Mouse (Mus musculus): ENCODE results near the gene Frmd8.

Frmd8 gene

DNA sequence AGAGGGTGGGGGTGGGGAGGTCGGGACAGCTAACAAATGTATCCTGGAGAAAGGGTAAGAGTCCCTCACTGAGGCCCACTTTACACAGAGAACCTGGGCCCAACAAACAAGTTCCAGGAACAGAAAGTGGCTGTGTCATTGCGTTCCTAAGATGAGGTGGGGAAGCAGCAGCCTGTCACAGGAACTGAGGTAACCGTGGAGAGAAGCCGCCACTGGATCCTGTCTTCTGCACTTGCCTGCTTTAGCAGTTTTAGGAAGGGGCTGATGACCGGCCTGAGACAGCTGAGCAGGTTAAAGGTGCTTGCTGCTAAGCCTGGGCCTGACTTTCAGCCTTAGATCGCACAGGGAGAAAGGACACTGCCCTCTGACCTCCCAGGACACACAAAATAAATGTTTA lies 68.3 kb downstream of the Frmd8 start:
- DNase-seq (ENCODE audit: low spot score) = no peak

DNA sequence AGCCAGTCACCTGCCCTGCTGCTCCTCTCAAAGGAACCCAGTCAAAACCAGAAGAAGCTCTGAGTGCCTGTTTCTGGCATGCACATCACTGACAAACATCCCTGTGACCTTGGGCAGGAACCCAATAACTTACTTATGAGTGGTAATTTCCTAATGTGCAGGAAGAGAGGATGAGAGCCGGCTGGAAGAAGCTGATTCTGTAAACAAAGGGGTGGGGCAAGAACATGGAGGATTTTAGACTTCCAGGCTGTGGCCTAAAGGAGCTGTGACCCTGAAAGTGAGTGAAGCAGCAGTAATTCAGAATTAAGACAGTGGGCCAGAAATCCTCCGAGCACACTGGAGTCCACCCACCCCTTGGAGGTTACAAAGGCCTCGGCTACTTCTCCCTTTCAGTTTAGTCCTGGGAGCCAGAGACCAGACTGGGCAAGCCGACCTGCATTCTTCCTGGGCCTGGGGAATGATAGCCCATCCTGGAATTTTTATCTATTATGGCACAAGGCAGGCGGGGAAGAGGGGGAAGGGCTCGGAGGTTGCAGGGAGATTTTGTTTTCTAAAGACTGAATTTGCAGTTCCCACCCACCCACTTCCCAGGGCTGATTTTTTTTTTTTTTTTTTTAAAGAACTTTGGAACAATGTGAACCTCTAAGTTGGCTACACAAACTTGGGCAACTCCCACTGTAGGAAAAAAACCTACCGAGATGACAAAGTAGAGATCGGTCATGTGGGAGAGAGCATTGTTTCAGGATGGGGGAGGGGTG lies 68.8 kb downstream of the Frmd8 start:
- DNase-seq (ENCODE audit: low spot score) = peak; percentile 72

DNA sequence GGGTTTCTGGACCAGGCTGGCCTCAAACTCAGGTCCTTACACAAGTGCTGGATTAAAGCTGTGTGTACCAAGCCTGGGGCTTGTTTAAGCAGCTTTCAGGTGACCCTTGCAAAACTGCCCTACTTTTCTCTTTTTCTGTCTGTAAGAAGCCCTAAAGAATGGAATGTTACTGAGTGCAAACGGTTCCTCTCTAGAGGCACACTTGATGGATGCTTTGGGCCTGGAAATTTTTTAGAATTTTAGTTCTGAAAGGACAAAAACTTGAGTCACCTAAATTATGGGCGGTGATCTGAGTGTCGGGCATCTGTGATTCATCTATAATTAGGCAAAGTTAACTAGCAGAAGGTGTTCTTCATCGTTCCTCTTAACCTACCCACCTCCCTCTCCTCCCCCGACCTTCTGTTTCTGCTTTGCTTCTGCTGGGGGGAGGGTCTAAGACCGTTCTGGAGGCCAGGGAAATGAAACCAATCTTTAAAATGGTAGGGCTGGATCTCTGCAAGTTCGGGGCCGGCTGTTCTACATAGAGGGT lies 70.6 kb downstream of the Frmd8 start:
- no peak for DNase-seq (ENCODE audit: low spot score)

DNA sequence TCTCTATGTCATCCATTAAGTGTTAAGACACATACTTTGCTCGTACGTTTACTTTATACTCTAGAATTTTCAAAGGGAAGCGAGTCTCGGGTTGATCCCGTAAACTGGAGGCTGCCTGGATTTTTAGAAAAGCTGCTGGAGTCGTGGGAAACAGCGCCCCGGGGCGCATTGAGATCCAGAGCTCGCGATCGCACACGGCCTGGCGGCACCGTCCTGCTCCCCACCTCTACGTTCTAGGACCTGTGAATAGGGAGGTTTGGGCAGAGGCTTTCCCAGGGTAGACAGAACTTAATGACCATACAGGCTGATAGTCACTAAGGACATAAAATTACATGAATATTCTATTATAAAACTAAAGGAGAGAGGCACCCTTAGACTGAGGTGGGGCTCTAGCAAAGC lies 71.2 kb downstream of the Frmd8 start:
- DNase-seq (ENCODE audit: low spot score) = no peak

DNA sequence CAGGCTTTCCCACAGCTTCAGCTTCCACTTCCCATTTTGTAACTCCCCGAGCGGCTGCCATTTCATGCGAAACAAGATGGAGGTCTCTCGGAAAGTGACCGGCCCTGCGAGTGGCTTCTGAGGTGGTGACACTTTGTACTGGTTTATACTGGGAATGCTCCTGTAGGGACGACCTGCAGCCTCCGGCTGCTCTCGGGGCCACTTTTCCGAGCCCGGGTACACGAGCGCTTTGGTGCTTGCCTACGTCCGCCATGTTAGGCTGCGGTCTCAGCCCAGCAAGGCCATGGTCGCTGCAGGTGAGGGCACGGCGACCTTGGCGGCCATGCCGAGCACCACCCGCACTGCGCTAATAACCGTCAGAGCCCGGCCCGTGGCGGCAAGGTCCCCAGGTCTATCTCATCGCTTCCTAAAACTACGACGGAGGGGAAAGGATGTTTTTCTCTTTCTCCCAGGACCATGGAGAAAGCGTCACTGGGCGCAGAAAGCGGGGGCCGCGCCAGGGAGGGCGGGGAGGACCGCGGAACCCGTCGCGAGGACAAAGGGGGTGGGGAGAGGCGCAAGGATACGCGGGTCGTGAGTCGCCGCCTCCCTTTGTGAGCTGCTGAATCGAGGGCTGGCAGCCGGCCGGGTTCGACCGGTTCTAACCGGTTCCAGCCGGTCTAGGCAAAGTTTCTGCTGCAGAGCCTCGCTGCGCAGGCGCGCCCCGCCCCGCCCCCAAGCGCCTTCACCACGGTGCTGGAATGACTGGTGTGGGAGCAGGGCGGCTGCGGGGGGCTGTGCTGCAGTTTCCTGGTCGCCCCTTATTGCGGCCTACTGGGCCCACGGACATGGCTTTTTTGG lies 71.8 kb downstream of the Frmd8 start:
- DNase-seq (ENCODE audit: low spot score) = peak; percentile 100

DNA sequence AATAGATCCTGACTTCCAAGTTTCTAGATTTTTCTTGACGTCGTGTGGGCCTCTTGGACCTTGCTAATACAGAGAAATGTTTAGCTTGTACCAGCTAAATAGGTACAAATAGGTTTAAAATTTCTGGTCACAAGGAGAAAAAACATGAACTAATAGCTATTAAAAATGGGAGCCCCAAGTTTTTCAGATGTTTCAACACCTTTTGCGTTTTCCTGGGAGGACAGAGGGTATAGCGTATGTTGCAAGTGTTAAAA lies 72.4 kb downstream of the Frmd8 start:
- DNase-seq (ENCODE audit: low spot score) = no peak

DNA sequence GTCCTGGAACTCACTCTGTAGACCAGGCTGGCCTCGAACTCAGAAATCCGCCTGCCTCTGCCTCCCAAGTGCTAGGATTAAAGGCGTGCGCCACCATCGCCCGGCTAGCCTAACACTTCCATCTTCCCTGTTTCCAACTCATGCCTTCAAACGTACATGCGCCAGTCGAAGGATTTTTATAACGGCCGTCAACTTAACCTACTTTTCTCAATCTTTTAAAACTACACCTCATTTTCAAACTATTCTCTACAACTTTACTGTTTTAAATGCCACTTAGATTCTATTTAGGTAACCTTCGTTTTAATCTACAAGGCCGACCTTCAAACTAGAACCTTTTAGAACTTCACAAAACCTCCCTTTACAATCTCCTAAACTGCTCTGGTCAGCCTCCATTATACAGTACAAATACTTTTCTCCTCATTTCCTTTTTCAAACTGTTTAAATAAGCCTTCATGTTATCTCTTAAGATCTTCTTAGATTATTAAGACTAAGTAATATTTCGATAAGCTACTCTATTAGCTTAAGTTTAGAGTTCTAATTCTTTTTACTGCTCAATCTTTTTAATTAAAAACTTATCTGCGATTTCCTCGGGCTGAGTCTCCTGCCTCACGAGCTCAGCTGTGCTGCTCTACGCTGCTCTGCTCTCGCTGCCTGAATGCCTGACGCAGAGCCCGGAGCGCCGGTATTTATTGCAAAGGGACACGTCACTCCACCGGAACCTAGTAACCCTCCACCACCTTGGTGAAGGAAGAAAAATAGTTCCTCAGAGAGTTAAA lies 72.9 kb downstream of the Frmd8 start:
- peak; percentile 99 for DNase-seq (ENCODE audit: low spot score)

DNA sequence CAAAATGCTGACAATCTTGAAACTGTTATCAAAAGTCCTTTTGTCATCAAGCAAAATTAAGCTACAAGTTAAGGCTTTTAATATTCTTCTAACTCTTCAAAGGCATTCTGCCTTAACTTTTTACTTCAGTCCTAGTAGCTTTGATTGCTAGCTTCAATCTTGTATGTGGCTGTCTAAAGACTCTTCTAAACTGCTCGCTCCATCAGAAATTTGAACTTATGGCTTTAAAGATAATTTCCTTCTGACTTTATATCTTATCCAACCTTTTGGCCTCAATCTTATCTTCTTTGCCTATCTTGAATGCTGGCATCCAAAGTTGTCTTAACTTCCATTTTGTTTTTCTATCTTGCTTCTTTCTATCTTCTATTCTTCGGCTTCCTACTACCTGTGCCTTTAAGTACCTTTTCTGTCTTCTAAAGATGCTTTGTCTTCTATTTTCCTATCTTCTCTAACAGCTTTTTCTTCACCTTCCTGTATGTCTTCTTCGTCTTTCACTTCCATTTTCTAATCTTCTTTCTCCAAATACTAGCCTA lies 73.6 kb downstream of the Frmd8 start:
- DNase-seq (ENCODE audit: low spot score) = peak; percentile 39

DNA sequence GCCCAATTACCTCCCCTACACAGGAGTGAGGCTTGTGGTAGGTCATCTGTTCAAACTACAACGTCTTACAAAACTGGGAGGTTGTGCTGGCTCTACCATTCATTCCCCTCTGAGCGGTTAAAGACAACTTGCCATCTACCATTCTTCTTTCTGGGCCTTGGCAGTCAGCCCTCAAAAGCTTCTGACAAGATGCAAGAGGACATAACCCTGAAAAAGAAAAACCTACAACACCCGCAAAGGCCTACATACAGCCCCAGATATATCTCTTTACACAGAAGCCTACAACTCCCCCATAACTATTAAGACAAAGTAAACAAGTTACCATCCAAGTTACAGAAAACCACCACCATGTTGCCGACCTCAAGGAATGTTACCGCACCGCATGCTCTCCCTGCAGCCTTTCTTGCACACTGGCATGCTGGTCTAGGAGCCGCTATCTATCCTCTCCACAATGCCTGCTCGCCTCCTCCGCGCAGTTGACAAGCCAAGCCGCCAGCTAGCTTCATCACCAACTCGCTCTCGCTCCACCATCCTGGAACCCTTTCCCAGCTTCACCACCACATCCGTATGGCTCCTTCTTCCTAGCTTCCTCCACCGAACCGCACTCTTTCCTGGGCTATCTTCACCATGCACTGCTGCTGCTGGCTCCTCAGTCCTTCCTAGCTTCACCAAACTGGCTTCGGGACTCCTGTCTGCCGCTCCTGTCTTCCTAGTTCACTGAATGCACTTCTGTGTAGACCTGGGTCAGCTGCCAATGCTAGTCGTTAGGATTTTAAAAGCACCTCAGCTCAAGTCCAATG lies 74.2 kb downstream of the Frmd8 start:
- peak; percentile 48 for DNase-seq (ENCODE audit: low spot score)

DNA sequence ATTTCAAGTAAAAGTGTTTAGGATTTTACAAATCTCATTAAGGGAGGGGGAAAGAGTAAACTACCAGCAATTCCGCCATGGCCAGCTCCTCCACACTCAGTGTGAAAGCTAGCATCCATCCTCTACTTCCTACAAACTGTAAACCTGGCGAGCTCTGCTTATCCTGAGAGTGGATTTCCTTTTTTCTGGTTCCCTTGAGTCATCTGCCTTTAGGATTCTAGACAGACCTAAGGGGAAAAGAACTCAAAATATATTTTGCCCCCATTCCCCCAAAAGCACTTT lies 74.8 kb downstream of the Frmd8 start:
- peak; percentile 36 for DNase-seq (ENCODE audit: low spot score)
